Mouse (Mus musculus): ENCODE measurements around the gene Nectin2.
"Not testable (repeated sequence)": the region's sequence is repeated elsewhere in the genome, so short reads cannot be mapped to it uniquely, and the experiment has no call there.

The Nectin2 gene

DNA sequence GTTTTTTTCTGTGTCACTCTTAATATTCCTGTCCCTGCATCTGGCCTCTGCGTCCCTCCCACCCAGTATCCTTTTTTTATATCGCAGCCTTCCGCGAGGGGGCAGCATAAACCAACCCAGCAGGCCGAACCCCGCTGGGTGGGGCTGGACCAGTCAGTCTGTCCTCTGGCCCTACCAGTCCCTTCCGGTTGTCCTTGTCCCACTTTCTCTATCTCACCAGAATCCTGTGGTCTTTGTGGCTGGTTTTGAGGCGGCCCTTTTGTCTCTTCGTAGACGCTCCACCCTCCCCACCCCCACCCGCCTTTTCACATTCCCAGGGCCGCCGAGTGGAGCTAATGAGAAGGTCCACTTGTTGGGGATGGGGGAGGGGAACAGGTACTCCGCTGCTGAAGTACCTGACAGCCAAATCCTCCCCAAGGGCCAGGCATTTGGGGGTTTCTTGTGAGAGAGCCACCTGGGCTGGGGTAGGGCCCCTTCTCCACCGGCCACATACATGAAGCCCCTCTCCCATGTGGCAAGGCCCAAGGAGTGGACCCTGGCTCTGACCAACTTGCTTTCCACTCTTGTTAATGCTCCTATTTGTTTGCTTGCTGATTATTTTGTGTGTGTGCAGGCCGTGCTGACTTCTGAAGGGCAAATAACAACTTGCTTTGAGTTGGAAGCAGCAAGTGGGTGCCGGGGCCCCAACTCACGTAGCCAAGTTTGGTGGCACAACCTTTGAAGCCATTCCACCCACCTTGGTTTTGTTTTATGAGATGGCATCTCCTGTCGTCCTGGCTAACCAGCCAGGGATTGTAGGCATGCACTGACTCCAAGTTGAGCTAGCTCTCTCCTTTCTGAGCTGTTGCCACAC is at the start of gene Nectin2:
Nectin2 (minus strand) TSS at position 267 of the 853 bp plus-strand sequence.
- peak; percentile 27 for DNase-seq (ENCODE audit: low spot score)

DNA sequence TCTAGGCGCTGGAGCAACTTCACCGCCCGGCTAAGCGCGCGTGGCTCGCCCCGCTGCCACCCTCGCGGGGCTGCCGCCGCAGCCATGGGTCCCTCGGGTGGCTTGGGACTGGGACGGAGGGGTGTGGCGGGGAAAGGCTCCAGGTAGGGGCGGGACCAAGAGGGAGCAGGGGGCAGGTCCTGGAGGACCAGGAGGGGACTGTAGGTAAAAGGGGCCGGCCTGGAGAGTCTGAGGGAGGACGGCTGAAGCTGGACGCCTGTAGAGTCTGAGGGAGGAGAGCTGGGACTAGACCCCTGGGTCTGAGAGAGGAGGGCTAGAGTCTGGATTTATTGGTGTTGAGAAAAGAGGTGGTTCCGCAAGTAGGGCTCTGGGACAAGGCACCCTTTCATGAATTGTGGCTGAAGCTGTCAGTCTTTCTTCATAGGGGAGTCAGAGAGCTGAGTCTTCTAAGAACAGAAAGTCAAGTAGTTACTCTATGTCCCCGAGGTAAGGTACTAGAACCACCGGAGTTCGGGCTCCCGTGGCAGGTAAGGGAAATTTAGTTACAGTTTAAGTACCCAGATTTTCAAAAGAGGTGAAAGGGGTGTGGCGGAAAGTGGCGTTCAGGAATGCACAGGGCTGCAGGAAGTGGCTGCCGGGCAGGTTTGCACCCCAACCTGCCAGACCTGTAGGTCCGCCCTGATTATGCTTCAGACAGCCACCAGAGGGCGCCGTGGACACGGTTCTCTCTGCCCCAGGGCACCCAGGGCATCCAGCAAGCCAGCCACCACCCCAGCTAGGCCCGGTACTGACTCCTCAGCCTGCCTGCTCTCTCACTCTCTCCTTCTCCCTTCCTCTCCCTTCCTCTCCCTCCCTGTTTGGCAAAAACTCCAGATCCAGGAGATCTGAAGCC is 46.7 kb upstream of the Nectin2 start, which contains the start of gene Cblc:
Cblc (minus strand) TSS at position 113 of the 892 bp plus-strand sequence.
- DNase-seq (ENCODE audit: low spot score) = peak; percentile 87

GRCm38 (mm10) chr7:19796254-19796653 is 46.0 kb upstream of the Nectin2 start:
- DNase-seq (ENCODE audit: low spot score) = no peak

- DNase-seq (ENCODE audit: low spot score) = no peak
These were observed 45.0 kb upstream of the Nectin2 start for GRCm38 (mm10) chr7:19795236-19795635.

GRCm38 (mm10) chr7:19792701-19793630 is 42.7 kb upstream of the Nectin2 start:
- no peak for DNase-seq (ENCODE audit: low spot score)

GRCm38 (mm10) chr7:19791504-19791903 is 41.2 kb upstream of the Nectin2 start:
- not testable (repeated sequence) for DNase-seq (ENCODE audit: low spot score)

DNA sequence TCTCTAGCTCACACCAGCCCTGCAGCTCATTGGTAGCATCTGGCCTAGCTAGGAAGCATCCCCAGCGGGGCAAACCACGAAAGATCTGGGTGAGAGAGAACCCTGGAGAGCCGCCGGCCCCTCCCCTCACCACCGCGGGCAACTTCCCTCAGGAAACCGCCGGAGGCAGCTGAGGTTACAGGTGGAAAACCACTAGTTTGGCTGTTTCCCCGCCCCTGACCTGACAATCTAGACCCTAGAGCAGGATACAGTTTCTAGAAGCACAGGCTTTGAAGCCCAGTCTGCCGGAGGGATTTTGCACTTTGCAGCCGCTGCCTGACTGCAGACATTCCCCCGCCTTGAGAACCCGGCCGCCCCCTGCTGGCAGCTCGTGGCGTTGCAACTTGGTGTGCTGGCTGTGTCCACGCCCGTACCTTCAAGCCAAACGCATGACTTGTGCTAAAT is 39.6 kb upstream of the Nectin2 start:
- peak; percentile 82 for DNase-seq (ENCODE audit: low spot score)

DNA sequence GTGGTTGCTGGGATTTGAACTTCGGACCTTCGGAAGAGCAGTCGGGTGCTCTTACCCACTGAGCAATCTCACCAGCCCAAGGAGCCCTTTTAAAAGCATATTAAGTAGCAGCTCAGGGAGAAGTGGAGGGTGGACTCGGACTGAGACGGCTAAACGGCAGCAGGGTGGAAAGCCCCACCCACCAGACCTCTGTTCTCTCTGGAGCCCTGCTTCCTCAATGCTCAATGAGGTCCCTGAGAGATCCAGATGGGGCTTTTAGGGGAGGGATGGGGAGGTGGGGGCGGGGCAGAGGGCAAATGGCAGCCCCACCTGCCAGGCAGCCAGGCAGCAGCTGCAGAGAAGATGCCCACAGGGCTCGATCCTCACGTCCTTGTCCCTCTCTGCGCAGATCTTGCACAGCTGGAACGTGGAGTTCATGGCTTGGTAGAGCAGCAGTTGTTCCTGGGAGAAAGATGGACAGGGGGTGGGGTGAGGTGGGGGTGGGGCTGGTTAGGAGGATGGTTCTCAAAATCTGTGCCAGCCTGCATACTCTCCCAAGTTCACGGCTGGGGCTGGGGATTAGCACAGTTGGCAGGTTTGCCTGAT is 35.7 kb upstream of the Nectin2 start:
- no peak for DNase-seq (ENCODE audit: low spot score)

DNA sequence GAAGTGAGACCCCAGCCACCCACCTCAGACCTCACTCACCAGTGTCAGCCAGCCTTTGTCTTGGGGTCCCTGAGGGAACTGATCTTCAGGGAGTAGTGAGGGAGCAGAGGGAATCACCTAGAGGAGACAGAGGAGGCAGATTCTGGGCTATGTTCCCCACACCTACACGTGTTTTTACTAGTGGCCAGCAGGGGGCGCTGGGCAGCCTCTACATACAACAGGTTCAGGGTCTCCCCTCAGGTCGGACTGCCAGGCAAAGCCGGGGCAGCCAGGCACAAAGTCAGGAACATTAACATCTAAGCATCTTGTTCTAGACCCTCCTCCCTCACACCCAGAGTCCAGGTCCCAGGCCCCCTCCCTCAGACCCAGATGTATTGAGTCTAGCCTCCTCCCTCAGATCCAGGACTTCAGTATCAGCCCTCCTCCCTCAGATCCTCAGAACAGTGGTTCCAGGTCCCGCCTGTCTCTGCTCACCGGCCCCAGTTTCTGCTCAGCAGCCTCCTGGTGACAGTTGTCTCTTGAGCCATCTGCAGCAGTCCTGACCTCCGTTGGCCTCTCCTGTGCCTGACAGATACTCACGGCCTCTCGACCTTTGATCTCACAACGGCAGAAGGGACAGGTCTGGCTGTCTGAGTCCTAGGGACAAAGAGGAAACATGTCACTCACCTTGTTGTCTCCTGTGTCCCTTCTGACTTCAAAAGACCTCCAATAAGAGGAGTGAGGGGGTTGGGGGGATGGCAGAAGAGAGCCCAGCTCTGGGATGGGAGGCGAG is 34.7 kb upstream of the Nectin2 start:
- no peak for DNase-seq (ENCODE audit: low spot score)

DNA sequence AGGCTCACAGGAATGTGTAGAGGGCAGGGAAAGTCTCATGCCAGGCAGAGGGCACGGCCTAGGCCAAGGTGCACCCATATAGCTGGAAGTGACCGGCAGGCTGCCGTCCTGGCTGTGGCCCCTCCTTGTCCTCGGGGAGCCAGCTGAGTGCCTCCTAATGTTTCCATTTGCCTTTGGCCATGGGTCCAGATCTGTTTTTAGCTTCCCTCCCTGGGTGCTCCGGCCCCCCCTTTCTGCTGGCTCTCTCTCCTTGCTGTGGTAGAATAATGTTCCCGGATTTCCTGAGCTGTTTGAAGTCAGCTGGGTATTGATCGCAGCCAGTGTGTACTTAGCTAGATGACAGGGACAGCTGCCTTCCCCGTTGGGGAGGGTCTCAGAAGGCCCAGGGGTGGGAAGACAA is 33.3 kb upstream of the Nectin2 start:
- DNase-seq (ENCODE audit: low spot score) = no peak

- no peak for DNase-seq (ENCODE audit: low spot score)
These were observed 32.4 kb upstream of the Nectin2 start for GRCm38 (mm10) chr7:19782645-19783044.

DNA sequence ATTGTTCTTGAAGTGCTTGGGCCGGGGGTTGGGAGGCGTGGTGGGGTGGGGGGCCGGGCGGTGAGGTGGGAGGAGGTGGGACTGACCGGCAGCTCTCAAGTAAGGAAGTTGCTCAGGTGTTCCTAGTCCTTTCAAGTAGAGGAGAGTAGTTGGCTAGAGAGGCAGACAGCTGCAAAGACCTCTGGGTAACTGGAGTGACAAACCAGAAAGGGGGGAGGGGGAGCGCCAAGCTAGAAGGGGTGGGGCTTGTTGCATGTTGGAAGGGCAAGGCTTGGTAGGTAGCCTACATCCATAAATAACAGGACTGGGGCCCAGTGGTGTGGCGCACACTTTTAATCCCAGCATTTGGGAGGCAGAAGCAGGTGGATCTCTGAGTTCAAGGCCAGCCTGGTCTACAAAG is 31.5 kb upstream of the Nectin2 start:
- DNase-seq (ENCODE audit: low spot score) = no peak

DNA sequence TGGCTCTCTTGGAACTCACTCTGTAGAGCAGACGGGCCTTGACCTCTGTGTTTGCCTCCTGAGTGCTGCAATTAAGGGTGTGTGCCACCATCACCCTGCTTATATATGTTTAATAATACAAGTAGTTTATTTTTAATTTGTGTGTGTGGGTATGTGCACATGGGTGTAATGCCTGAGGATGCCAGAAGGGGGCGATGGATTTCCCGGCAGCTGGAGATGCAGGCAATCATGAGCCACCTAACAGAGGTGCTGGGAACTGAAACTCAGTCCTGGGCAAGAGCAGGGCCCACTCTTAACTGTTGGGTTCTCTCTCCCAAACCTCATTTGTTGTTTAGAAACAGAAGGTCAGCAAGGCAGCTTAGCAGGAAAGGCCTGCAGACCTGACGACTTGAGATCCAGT is 29.6 kb upstream of the Nectin2 start:
- no peak for DNase-seq (ENCODE audit: low spot score)

- no peak for DNase-seq (ENCODE audit: low spot score)
These were observed 28.4 kb upstream of the Nectin2 start for GRCm38 (mm10) chr7:19778645-19779044.

- no peak for DNase-seq (ENCODE audit: low spot score)
These were observed 26.9 kb upstream of the Nectin2 start for GRCm38 (mm10) chr7:19777049-19777723.

DNA sequence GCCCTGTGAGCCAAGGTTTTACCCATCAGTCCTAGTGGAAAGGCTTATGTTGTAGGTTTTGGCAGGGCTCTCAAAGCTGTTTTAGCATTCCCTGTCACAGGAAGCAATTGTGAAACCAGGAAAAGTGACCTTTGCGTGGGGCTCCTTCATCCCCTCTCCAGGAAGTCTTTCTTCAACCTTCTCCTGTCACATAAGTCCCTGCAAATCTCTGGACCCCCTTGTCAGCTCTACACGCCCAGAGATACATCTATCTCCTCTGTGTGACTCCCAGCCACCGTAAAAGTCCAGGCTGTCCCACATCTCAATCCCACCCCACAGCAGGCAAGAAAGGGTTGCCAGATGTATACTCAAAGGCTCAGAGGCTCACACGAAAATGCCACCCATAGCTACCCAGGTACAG is 21.4 kb upstream of the Nectin2 start:
- DNase-seq (ENCODE audit: low spot score) = no peak

- DNase-seq (ENCODE audit: low spot score) = no peak
These were observed 20.7 kb upstream of the Nectin2 start, which contains the start of gene Bcam for GRCm38 (mm10) chr7:19770984-19771391. TSS of gene Bcam (minus strand) at chr7:19771016.

- DNase-seq (ENCODE audit: low spot score) = peak; percentile 25
These were observed 20.1 kb upstream of the Nectin2 start for GRCm38 (mm10) chr7:19770375-19770754.

DNA sequence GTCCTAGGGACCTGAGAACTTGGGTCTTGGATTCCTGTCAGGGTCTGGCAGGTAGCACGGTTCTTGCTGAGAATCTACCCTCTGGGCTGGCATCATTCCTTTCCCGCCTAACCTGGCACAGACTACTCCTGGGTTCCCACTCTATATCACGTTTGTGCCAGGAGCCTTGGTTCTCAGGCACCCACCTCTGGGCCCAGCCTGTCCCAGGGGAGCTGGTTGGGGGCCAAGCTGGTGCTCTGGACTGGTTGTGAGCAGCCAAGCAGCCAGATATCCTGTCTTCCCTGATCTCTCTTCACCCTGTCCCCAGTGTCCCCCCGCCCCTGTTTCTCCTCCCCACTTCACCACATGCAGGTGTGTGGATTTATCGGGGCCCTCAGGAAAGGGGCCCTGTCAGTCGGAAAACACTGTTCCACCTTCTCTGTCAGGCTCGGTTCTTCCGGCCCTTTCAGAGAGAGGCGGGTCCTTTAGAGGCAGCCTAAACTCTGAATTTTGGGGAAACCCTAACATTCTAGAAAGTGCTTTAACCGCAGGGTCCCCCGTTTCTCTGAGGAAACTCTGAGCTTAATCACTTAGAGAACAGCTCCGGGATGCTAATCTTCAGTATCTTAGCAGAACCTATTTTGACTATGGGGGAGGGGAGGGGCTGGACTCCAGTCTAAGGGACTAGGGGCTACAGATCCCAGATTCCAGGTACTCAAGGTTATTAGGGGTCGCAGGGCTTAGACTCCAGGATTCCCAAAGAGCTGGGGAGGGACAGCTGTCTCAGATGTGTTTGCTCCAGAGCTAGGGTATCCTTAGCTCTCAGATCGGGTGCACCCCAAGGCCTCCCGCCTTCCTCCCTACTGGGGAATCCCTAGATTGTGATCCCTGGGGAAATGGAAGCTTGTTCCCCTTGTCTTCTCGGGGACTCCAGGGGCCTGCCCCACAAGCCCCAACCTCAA is 19.4 kb upstream of the Nectin2 start:
- no peak for DNase-seq (ENCODE audit: low spot score)

All from T-cell, adult 2 months (primary cell).